Mouse (Mus musculus): ENCODE data around the gene Gm26602.
A peak's percentile ranks its signal among the peaks of the same experiment; 100 is the strongest.

Gene Gm26602

GRCm38 (mm10) chr10:79886054-79886453 lies 24.6 kb upstream of the Gm26602 start, which contains the start of gene Elane:
Elane (plus strand) TSS chr10:79886247.
- DNase-seq (ENCODE audit: low spot score) = no peak

GRCm38 (mm10) chr10:79886611-79887010 lies 24.0 kb upstream of the Gm26602 start:
- DNase-seq (ENCODE audit: low spot score) = no peak

- no peak for DNase-seq (ENCODE audit: low spot score)
Measured at GRCm38 (mm10) chr10:79889386-79889785, 21.3 kb upstream of the Gm26602 start.

GRCm38 (mm10) chr10:79890670-79891069 lies 20.0 kb upstream of the Gm26602 start, which contains the start of gene Cfd:
Cfd (plus strand) TSS chr10:79890853.
- no peak for DNase-seq (ENCODE audit: low spot score)

GRCm38 (mm10) chr10:79892451-79893118 lies 18.1 kb upstream of the Gm26602 start:
- DNase-seq (ENCODE audit: low spot score) = peak; percentile 86

- DNase-seq (ENCODE audit: low spot score) = no peak
Measured at GRCm38 (mm10) chr10:79896306-79896705, 14.3 kb upstream of the Gm26602 start.

GRCm38 (mm10) chr10:79896814-79897213 lies 13.8 kb upstream of the Gm26602 start:
- DNase-seq (ENCODE audit: low spot score) = no peak

GRCm38 (mm10) chr10:79897316-79898245 lies 13.1 kb upstream of the Gm26602 start:
- peak; percentile 33 for DNase-seq (ENCODE audit: low spot score)

GRCm38 (mm10) chr10:79900951-79901410 lies 9.7 kb upstream of the Gm26602 start:
- peak; percentile 60 for DNase-seq (ENCODE audit: low spot score)

- no peak for DNase-seq (ENCODE audit: low spot score)
Measured at GRCm38 (mm10) chr10:79906712-79907111, 3.9 kb upstream of the Gm26602 start.

- no peak for DNase-seq (ENCODE audit: low spot score)
Measured at GRCm38 (mm10) chr10:79907415-79907814, 3.2 kb upstream of the Gm26602 start.

- peak; percentile 98 for DNase-seq (ENCODE audit: low spot score)
Measured at GRCm38 (mm10) chr10:79908167-79909091, 2.2 kb upstream of the Gm26602 start, which contains the start of gene Med16. Med16 (minus strand) TSS chr10:79908923.

- DNase-seq (ENCODE audit: low spot score) = peak; percentile 50
Measured at GRCm38 (mm10) chr10:79909092-79909922, 1.3 kb upstream of the Gm26602 start.

- no peak for DNase-seq (ENCODE audit: low spot score)
Measured at GRCm38 (mm10) chr10:79912412-79912811, 1.8 kb downstream of the Gm26602 start.

- DNase-seq (ENCODE audit: low spot score) = no peak
Measured at GRCm38 (mm10) chr10:79914131-79914947, 3.7 kb downstream of the Gm26602 start.

- no peak for DNase-seq (ENCODE audit: low spot score)
Measured at GRCm38 (mm10) chr10:79914948-79915596, 4.4 kb downstream of the Gm26602 start.

GRCm38 (mm10) chr10:79916081-79916480 lies 5.4 kb downstream of the Gm26602 start:
- no peak for DNase-seq (ENCODE audit: low spot score)

- DNase-seq (ENCODE audit: low spot score) = peak; percentile 83
Measured at GRCm38 (mm10) chr10:79916808-79917531, 6.3 kb downstream of the Gm26602 start, which contains the start of gene Kiss1r. Kiss1r (plus strand) TSS chr10:79916971.

Measured in embryo, embryonic 10 days (tissue).